Mouse (Mus musculus): ENCODE results near the gene G0s2. TPM values are rescaled to one million over a fixed set of nuclear protein-coding genes. Genes with fewer than 3 reads are reported as not detected.

The G0s2 gene
- polyA plus RNA-seq, 1 experiment = 201 TPM

DNA sequence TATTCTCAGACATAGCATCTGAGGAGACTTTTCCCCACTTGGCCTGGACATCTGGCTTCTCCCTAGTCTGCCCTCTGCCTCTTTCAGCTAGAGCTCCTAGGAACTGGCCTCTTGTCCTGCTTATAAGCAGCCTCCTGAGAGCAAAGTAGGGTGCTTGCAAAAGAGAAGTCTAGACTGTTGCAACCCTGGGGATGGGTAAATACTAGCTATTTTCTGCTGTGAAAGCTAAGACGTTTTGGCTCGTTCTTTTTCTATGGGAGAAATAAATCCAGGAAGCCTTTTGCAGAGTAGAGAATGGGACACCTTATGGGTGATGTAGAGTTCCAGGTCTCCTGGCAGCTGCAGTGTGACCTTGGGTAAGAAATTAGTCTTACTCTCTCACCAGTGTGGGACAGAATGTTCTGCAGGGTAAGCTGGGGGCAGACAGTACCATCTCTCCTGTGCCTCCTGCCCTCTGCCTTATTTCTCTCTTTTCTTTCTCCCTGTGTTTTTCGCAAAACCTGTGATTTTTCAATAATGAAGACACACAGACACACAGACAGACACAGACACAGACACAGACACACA, 37.6 kb upstream of the G0s2 start:
- WGBS = 76% methylated on average over 3 of the region's 3 CpGs

DNA sequence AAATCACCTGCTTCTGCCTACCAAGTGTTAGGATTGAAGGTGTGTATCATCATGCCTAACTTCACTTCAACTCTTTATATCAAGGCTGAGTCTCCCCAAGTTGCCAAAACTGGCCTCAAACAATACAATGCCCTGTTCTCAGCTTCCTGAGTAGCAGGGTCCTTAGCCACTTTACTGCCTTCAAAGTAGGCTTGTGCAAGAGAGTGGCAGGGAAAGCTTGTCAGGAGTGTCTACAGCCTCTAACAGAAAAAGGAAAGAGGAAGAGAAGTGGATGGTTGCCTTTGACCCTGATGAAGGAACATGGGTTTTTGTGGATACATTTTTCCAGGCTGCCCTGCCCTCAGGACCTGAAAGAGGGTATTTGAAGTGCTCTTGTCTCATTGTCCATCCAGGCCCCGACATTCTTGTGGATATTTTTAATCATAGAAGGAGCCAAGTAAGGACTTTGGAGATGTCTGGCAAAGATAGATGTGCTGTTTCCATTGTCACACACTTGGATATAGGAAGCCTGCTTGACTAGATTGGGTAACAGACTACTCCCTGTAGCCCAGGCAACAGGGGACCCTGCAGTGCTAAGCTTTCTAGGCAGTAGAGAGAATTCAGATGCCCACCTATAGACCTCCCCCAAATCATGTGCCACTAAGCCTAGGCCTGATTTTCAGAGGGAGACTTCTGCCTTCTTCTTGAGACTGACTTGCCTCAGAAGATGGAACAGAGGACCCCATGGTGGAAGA, 36.9 kb upstream of the G0s2 start:
- DNase-seq = no peak
- Histone ChIP-seq H3K4me3 (ENCODE audit: insufficient read depth, low read depth, low read length) (no peak overlapping the region), H3K27ac (ENCODE audit: insufficient read depth, low read depth, low read length) (no peak overlapping the region), H3K36me3 (ENCODE audit: control insufficient read depth, insufficient read depth, low read length) (no peaks in the 10 kb centered on the region), H3K27me3 (replicated peaks; ENCODE audit: control insufficient read depth, insufficient read depth, low read length) (no peaks in the 10 kb centered on the region), H3K4me1 (ENCODE audit: control insufficient read depth, insufficient read depth, low read length) (peaks cover 8% of the 10 kb centered on the region; the same call in 1 of the 2 replicates)
- WGBS = 61% methylated on average over 1 of the region's 1 CpGs
- no peak for TF ChIP-seq CTCF (conservative IDR thresholded peaks at IDR 0.05; ENCODE audit: insufficient read depth, insufficient read length, low read depth, low read length)
- TF ChIP-seq POLR2A (IDR thresholded peaks at IDR 0.05; ENCODE audit: low read depth, low read length) = no peak

More for the DNA sequence above, 37.6 kb upstream of the G0s2 start:
- no peak overlapping the region for H3K4me3 ChIP-seq (ENCODE audit: insufficient read depth, low read depth, low read length)
- TF ChIP-seq CTCF (conservative IDR thresholded peaks at IDR 0.05; ENCODE audit: insufficient read depth, insufficient read length, low read depth, low read length) (no peak), POLR2A (IDR thresholded peaks at IDR 0.05; ENCODE audit: low read depth, low read length) (no peak)
- no peaks in the 10 kb centered on the region for H3K36me3 ChIP-seq (ENCODE audit: control insufficient read depth, insufficient read depth, low read length)
- no peaks in the 10 kb centered on the region for H3K27me3 ChIP-seq (replicated peaks; ENCODE audit: control insufficient read depth, insufficient read depth, low read length)
- peak; percentile 17 for DNase-seq
- 0 out of 2 replicates have a peak overlapping the region, but pooled peaks have one; percentile 11 for H3K27ac ChIP-seq (ENCODE audit: insufficient read depth, low read depth, low read length)
- peaks cover 8% of the 10 kb centered on the region; the same call in 1 of the 2 replicates for H3K4me1 ChIP-seq (ENCODE audit: control insufficient read depth, insufficient read depth, low read length)

DNA sequence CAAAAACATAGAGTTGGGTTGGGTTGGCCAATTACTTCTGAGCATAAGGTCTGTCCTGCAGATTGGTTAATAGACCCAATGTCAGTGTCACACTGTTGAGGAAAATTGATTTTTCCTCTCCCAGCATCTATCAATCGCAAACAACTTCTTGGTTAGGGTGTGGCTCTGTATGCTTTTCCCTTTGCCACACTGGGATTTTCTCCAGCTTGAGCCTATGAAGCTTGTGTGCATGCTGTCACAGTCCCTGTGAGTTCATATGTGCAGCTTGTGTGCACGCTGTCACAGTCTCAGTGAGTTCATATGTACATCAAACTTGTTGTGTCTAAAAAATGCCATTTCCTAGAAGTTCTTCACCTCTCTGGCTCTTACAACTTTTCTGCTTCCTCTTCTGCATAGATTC, 33.8 kb upstream of the G0s2 start:
- H3K4me1 ChIP-seq (ENCODE audit: control insufficient read depth, insufficient read depth, low read length) = peaks cover 6% of the 10 kb centered on the region; the same call in 1 of the 2 replicates
- H3K36me3 ChIP-seq (ENCODE audit: control insufficient read depth, insufficient read depth, low read length) = no peaks in the 10 kb centered on the region
- H3K27me3 ChIP-seq (replicated peaks; ENCODE audit: control insufficient read depth, insufficient read depth, low read length) = no peaks in the 10 kb centered on the region
- no peak for TF ChIP-seq POLR2A (IDR thresholded peaks at IDR 0.05; ENCODE audit: low read depth, low read length)
- no peak for TF ChIP-seq CTCF (conservative IDR thresholded peaks at IDR 0.05; ENCODE audit: insufficient read depth, insufficient read length, low read depth, low read length)
- no peak overlapping the region for H3K4me3 ChIP-seq (ENCODE audit: insufficient read depth, low read depth, low read length)
- DNase-seq = no peak
- H3K27ac ChIP-seq (ENCODE audit: insufficient read depth, low read depth, low read length) = no peak overlapping the region
- 93% methylated on average over 2 of the region's 2 CpGs for WGBS

- DNase-seq = no peak
- 71% methylated on average over 7 of the region's 7 CpGs for WGBS
- H3K4me1 ChIP-seq (ENCODE audit: control insufficient read depth, insufficient read depth, low read length) = no peaks in the 10 kb centered on the region
- H3K27ac ChIP-seq (ENCODE audit: insufficient read depth, low read depth, low read length) = no peak overlapping the region
- no peaks in the 10 kb centered on the region for H3K27me3 ChIP-seq (replicated peaks; ENCODE audit: control insufficient read depth, insufficient read depth, low read length)
- H3K36me3 ChIP-seq (ENCODE audit: control insufficient read depth, insufficient read depth, low read length) = no peaks in the 10 kb centered on the region
- H3K4me3 ChIP-seq (ENCODE audit: insufficient read depth, low read depth, low read length) = no peak overlapping the region
- no peak for TF ChIP-seq POLR2A (IDR thresholded peaks at IDR 0.05; ENCODE audit: low read depth, low read length)
- no peak for TF ChIP-seq CTCF (conservative IDR thresholded peaks at IDR 0.05; ENCODE audit: insufficient read depth, insufficient read length, low read depth, low read length)
These were observed 32.4 kb upstream of the G0s2 start for GRCm38 (mm10) chr1:193305386-193305785.

DNA sequence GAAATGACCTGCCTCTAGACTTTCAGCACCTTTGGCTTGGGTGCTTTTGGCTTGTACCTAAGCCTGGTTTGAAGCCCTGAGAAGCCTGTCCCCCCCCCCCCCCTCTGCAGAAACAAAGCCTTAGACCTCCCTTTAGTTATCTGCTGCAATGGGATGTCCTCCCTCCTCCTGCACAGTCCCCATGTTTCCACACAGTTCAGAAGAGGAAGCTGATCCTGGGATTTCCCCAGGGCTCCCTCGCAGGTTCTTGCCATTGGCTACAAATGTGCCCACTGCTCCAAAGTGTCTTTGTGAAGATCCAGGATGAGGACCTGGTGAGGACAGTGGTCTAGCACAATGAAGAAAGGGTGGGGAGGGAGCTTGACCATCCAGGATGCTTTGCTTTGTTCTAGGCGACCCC, 30.1 kb upstream of the G0s2 start:
- Histone ChIP-seq H3K36me3 (ENCODE audit: control insufficient read depth, insufficient read depth, low read length) (no peaks in the 10 kb centered on the region), H3K27ac (ENCODE audit: insufficient read depth, low read depth, low read length) (no peak overlapping the region), H3K4me3 (ENCODE audit: insufficient read depth, low read depth, low read length) (no peak overlapping the region), H3K4me1 (ENCODE audit: control insufficient read depth, insufficient read depth, low read length) (no peaks in the 10 kb centered on the region), H3K27me3 (replicated peaks; ENCODE audit: control insufficient read depth, insufficient read depth, low read length) (no peaks in the 10 kb centered on the region)
- TF ChIP-seq POLR2A (IDR thresholded peaks at IDR 0.05; ENCODE audit: low read depth, low read length) = no peak
- TF ChIP-seq CTCF (conservative IDR thresholded peaks at IDR 0.05; ENCODE audit: insufficient read depth, insufficient read length, low read depth, low read length) = no peak
- no peak for DNase-seq
- 79% methylated on average over 2 of the region's 2 CpGs for WGBS

DNA sequence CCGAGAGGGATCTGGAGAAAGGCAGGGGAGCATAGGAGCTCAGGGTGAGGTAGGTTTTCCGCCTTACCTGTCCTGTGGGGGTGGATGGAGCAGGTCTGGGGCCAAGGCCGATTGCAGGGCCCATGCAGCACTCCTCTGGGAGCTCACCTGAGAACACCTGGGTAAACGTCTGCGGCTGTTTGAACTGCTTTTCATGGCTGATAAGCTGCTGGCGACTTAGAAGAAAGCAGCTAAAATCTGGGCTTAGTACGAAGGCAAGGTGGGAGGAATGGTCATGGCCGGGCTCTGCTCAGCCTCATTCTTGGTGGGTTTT, 29.0 kb upstream of the G0s2 start:
- TF ChIP-seq POLR2A (IDR thresholded peaks at IDR 0.05; ENCODE audit: low read depth, low read length) (no peak), CTCF (conservative IDR thresholded peaks at IDR 0.05; ENCODE audit: insufficient read depth, insufficient read length, low read depth, low read length) (no peak)
- 74% methylated on average over 8 of the region's 8 CpGs for WGBS
- H3K4me3 ChIP-seq (ENCODE audit: insufficient read depth, low read depth, low read length) = no peak overlapping the region
- H3K27me3 ChIP-seq (replicated peaks; ENCODE audit: control insufficient read depth, insufficient read depth, low read length) = no peaks in the 10 kb centered on the region
- H3K36me3 ChIP-seq (ENCODE audit: control insufficient read depth, insufficient read depth, low read length) = no peaks in the 10 kb centered on the region
- no peak overlapping the region for H3K27ac ChIP-seq (ENCODE audit: insufficient read depth, low read depth, low read length)
- no peak for DNase-seq
- H3K4me1 ChIP-seq (ENCODE audit: control insufficient read depth, insufficient read depth, low read length) = no peaks in the 10 kb centered on the region

GRCm38 (mm10) chr1:193301216-193302092, 28.4 kb upstream of the G0s2 start:
- no peaks in the 10 kb centered on the region for H3K27me3 ChIP-seq (replicated peaks; ENCODE audit: control insufficient read depth, insufficient read depth, low read length)
- no peak overlapping the region for H3K4me3 ChIP-seq (ENCODE audit: insufficient read depth, low read depth, low read length)
- DNase-seq = no peak
- H3K4me1 ChIP-seq (ENCODE audit: control insufficient read depth, insufficient read depth, low read length) = no peaks in the 10 kb centered on the region
- 64% methylated on average over 6 of the region's 6 CpGs for WGBS
- H3K27ac ChIP-seq (ENCODE audit: insufficient read depth, low read depth, low read length) = no peak overlapping the region
- no peaks in the 10 kb centered on the region for H3K36me3 ChIP-seq (ENCODE audit: control insufficient read depth, insufficient read depth, low read length)
- TF ChIP-seq CTCF (conservative IDR thresholded peaks at IDR 0.05; ENCODE audit: insufficient read depth, insufficient read length, low read depth, low read length) (no peak), POLR2A (IDR thresholded peaks at IDR 0.05; ENCODE audit: low read depth, low read length) (no peak)

Measured in kidney, adult 2 months (tissue).